In the genomic region with DNA sequence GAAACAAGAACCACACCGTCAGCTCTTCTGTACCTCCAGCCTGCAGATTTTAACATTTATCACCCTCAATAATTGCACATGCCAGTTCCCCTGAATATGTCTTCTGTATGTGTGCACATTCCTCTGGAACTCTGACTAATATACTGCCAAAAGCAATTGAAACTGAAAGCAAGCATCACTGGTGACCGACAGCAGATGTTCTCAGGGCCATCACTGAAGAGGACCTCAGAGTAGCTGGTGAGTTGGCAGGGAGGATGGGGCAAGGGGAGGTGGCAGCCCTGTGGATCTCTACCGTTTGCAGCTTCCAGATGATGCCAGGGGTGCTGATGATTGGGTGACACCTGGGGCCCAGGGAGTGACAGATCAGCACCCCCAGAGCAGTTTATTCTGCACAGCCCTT, we compare ENCODE assay signal across 27 mouse cellular contexts.
"Had no signal": no experiment of that assay in that cellular context is flagged by ENCODE, and none has a peak within 500 bp of the region (broad histone marks: within the 10 kb centered on the region; RNA-seq: fewer than 3 reads in every experiment).

No protein-coding gene starts in this region.

- ATAC-seq: hindbrain, embryonic 16.5 days; intestine, embryonic 16.5 days; liver, postnatal 0 days had no signal

- DNase-seq: gastrocnemius, adult 2 months; gastrocnemius, postnatal 10 days; gastrocnemius, postnatal 25 days; heart, adult 2 months; heart, postnatal 10 days; heart, postnatal 4 days; kidney, adult 11 months; kidney, adult 2 months; kidney, adult 9 months; kidney, postnatal 14 days; kidney, postnatal 36 days; liver; liver, embryonic 13.5 days; liver, postnatal 0 days had no signal

- H3K4me2 ChIP-seq: hindbrain, embryonic 12.5 days; hindbrain, embryonic 14.5 days; kidney, embryonic 15.5 days; limb, embryonic 12.5 days; liver, embryonic 11.5 days; liver, embryonic 13.5 days; liver, embryonic 15.5 days had no signal

- H3K27ac ChIP-seq: gastrocnemius, adult 2 months; heart, adult 2 months; heart, embryonic 10.5 days; hindbrain, embryonic 10.5 days; hindbrain, embryonic 12.5 days; hindbrain, embryonic 14.5 days; kidney, embryonic 15.5 days; kidney, postnatal 0 days; left cerebral cortex, adult 2 months; limb, embryonic 10.5 days; limb, embryonic 12.5 days; liver, embryonic 13.5 days; liver, embryonic 15.5 days had no signal

- H3K9ac ChIP-seq: hindbrain, embryonic 12.5 days; hindbrain, embryonic 14.5 days; kidney, embryonic 15.5 days; limb, embryonic 12.5 days; liver, embryonic 13.5 days; liver, embryonic 15.5 days; liver, postnatal 0 days had no signal

- H3K9me3 ChIP-seq: heart, embryonic 10.5 days; hindbrain, embryonic 10.5 days; hindbrain, embryonic 12.5 days; kidney, embryonic 15.5 days; limb, embryonic 10.5 days; limb, embryonic 12.5 days; liver, embryonic 13.5 days; liver, embryonic 15.5 days had no signal

- H3K36me3 ChIP-seq: heart, embryonic 10.5 days; hindbrain, embryonic 10.5 days; hindbrain, embryonic 12.5 days; kidney, embryonic 15.5 days; limb, embryonic 10.5 days; limb, embryonic 12.5 days; liver, embryonic 13.5 days; liver, embryonic 15.5 days had no signal

- H3K27me3 ChIP-seq: hindbrain, embryonic 12.5 days; kidney, embryonic 15.5 days; limb, embryonic 12.5 days had no signal

- H3K4me3 ChIP-seq: gastrocnemius, adult 2 months; heart, adult 2 months; heart, embryonic 10.5 days; hindbrain, embryonic 10.5 days; hindbrain, embryonic 12.5 days; kidney, embryonic 15.5 days; left cerebral cortex, adult 2 months; limb, embryonic 10.5 days; limb, embryonic 12.5 days; liver, embryonic 13.5 days; liver, embryonic 15.5 days had no signal

- H3K4me1 ChIP-seq: liver, embryonic 13.5 days; liver, embryonic 15.5 days had no signal
